Comparison of ENCODE assay signal across 18 mouse cellular contexts in the genomic region with DNA sequence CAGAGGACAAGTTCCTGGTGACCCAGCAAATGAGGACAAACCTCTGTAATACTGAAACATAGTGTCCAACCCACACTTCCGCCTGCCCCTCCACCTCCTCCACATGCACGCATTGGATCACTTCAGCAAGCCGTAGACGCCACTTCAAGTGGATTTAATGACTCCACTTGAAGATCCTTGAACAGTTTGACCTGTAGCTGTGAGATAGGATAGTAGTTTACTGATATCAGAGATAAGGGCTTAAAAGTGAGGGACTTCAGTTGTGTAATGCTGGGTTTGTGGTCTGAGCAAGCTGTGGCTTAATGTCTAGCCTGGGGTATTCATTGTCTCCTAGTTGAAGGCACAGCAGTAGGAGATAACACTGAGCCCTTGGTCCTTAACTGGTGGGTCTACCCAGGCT.
"Had no signal": no experiment of that assay in that cellular context is flagged by ENCODE, and none has a peak within 500 bp of the region (broad histone marks: within the 10 kb centered on the region; RNA-seq: fewer than 3 reads in every experiment).

No protein-coding gene starts in this region.

- H3K9me3 ChIP-seq: liver, embryonic 15.5 days; lung, embryonic 15.5 days; megakaryocyte, embryonic 14.5 days; midbrain, embryonic 10.5 days; midbrain, embryonic 12.5 days; neural tube, embryonic 12.5 days; stomach, embryonic 15.5 days had no signal

- H3K4me3 ChIP-seq: liver, embryonic 15.5 days; lung, embryonic 15.5 days; megakaryocyte, embryonic 14.5 days; midbrain, embryonic 10.5 days; midbrain, embryonic 12.5 days; neural tube, embryonic 12.5 days; stomach, embryonic 15.5 days had no signal

- H3K4me1 ChIP-seq: liver, embryonic 15.5 days; midbrain, embryonic 10.5 days; midbrain, embryonic 12.5 days; neural tube, embryonic 12.5 days had no signal

- H3K27me3 ChIP-seq: liver, embryonic 15.5 days; lung, embryonic 15.5 days; megakaryocyte, embryonic 14.5 days; midbrain, embryonic 12.5 days; neural tube, embryonic 12.5 days; stomach, embryonic 15.5 days had no signal

- ATAC-seq: liver, postnatal 0 days; midbrain, embryonic 16.5 days had no signal

- DNase-seq: liver, postnatal 0 days; lung, adult 2 months; lung, postnatal 10 days; lung, postnatal 36 days; midbrain, embryonic 14.5 days; right cerebral cortex, postnatal 14 days; thymus, adult 2 months; thymus, postnatal 14 days; thymus, postnatal 36 days had no signal

- H3K4me2 ChIP-seq: liver, embryonic 15.5 days; lung, embryonic 15.5 days; midbrain, embryonic 12.5 days; neural tube, embryonic 12.5 days; stomach, embryonic 15.5 days had no signal

- H3K9ac ChIP-seq: liver, embryonic 15.5 days; liver, postnatal 0 days; lung, embryonic 15.5 days; midbrain, embryonic 12.5 days; neural tube, embryonic 12.5 days; stomach, embryonic 15.5 days had no signal

- H3K27ac ChIP-seq: liver, embryonic 15.5 days; lung, embryonic 15.5 days; midbrain, embryonic 10.5 days; midbrain, embryonic 12.5 days; neural tube, embryonic 12.5 days; stomach, embryonic 15.5 days; stomach, postnatal 0 days had no signal
